Mouse (Mus musculus) bone marrow, adult 2 months (tissue): ENCODE measurements at regions not wholly inside any gene's neighbourhood (a gene's known extent, or its start where the extent isn't known, plus 50 kb on each side); places are given as distances from the start of the nearest gene placed in this dataset.

ENCODE experiments used
- CTCF ChIP-seq: fragments of 200-500 bp; IDR thresholded peaks from 2 replicates; pipeline ENCODE4 v1.5.1; 2011; ENCODE audit warnings: low read length, control low read depth; ENCODE audit not compliant: control insufficient read depth, insufficient read depth
- POLR2A ChIP-seq: fragments of 200-500 bp; IDR thresholded peaks from 2 replicates; pipeline ENCODE4 v1.6.1; 2011; ENCODE audit warnings: low read depth, mild to moderate bottlenecking, control low read depth, low read length, borderline replicate concordance; ENCODE audit not compliant: control insufficient read depth

DNA sequence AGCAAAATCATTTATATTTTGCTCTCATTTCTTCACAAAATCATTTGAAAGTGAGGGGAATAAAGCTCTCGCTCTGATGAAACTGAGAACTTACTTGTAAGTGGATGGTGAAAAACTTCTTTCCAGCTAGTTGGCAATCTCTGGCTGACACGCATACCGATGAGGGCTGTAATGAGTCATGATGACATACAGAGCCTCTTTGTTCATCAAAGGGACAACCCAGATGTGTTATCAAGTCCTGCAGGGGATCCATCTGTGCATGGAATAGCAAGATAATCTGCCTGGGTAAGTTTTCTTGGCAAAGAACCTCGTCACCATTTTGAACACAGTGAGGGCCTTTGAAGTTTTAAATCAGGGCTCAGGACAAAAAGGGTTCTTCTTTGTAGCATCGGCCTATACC, 67.9 kb upstream of the Slc24a2 start:
- TF ChIP-seq CTCF = no peak
- no peak for TF ChIP-seq POLR2A
